Mouse (Mus musculus) liver, embryonic 16.5 days (tissue): ENCODE measurements around the gene Shc1. TPM values are rescaled to one million over a fixed set of nuclear protein-coding genes. Genes with fewer than 3 reads are reported as not detected.
A peak's percentile ranks its signal among the peaks of the same experiment; 100 is the strongest.
"Not testable (repeated sequence)": the region's sequence is repeated elsewhere in the genome, so short reads cannot be mapped to it uniquely, and the experiment has no call there.

Experiments used
- ATAC-seq: fragments of 200-750 bp; cut with Nextera tagmentation; 2 replicates; pipeline ENCODE4 v1.8.0; 2017; ENCODE audit warnings: low read depth, mild to moderate bottlenecking, moderate number of reproducible peaks, moderate library complexity
- H3K27ac ChIP-seq: fragments of 300-500 bp; sonication (generic); 2 replicates; pipeline ENCODE4 v1.5.1; 2014; ENCODE audit warnings: mild to moderate bottlenecking, low read length
- H3K27me3 ChIP-seq: fragments of 300-500 bp; sonication (generic); 2 replicates; pipeline ENCODE4 v1.6.1; 2014; ENCODE audit warnings: low read depth, low read length, mixed read lengths; ENCODE audit not compliant: control insufficient read depth, insufficient read depth
- H3K36me3 ChIP-seq: fragments of 300-500 bp; sonication (generic); 2 replicates; pipeline ENCODE4 v1.6.1; 2014; ENCODE audit warnings: mild to moderate bottlenecking; ENCODE audit not compliant: control insufficient read depth, insufficient read depth
- H3K4me1 ChIP-seq: fragments of 300-500 bp; sonication (generic); 2 replicates; pipeline ENCODE4 v1.6.1; 2014; ENCODE audit warnings: low read depth, low read length, mixed read lengths; ENCODE audit not compliant: control insufficient read depth
- H3K4me2 ChIP-seq: fragments of 300-500 bp; sonication (generic); 2 replicates; pipeline ENCODE4 v1.6.1; 2014; ENCODE audit warnings: low read depth, low read length, mixed read lengths
- H3K4me3 ChIP-seq: fragments of 300-500 bp; sonication (generic); 2 replicates; pipeline ENCODE4 v1.5.1; 2014; ENCODE audit warnings: low read depth, mild to moderate bottlenecking, low read length
- H3K9ac ChIP-seq: fragments of 300-500 bp; sonication (generic); 2 replicates; pipeline ENCODE4 v1.6.1; 2014; ENCODE audit warnings: low read depth, low read length
- H3K9me3 ChIP-seq: fragments of 300-500 bp; sonication (generic); replicated peaks from 2 replicates; pipeline ENCODE4 v1.6.1; 2016; ENCODE audit warnings: low read length; ENCODE audit not compliant: control insufficient read depth
- WGBS: fragments of 180-500 bp; shearing (Covaris S2); extraction: QIAGEN DNeasy Blood & Tissue Kit; methylation state at CpG from one replicate; pipeline ENCODE4 v1.1.7; 2014; ENCODE audit not compliant: insufficient replicate concordance; 5-methylcytosine and 5-hydroxymethylcytosine counted together
- polyA plus RNA-seq: library from polyadenylated mRNA; unstranded; fragments of >200 nt; fragmentation: Nextera tagmentation; extraction: Ambion mirVana; gene quantifications from 2 replicates; pipeline ENCODE4 v1.2.1, GENCODE M21; 2015

The Shc1 gene
- polyA plus RNA-seq, 1 experiment from 2014 or later: 46.0 TPM

- not testable (repeated sequence) for ATAC-seq, H3K4me3 ChIP-seq, H3K27ac ChIP-seq, H3K27me3 ChIP-seq, H3K9me3 ChIP-seq, H3K9ac ChIP-seq, H3K4me2 ChIP-seq
- peaks cover 42% of the 10 kb centered on the region for H3K4me1 ChIP-seq
- WGBS: 92% methylated on average over 7 of the region's 7 CpGs
- H3K36me3 ChIP-seq: peaks cover 45% of the 10 kb centered on the region
Measured at GRCm38 (mm10) chr3:89429021-89429420, 10.8 kb downstream of the Shc1 start.

- peaks cover 36% of the 10 kb centered on the region for H3K36me3 ChIP-seq
Measured at GRCm38 (mm10) chr3:89430171-89431159, 12.2 kb downstream of the Shc1 start, which contains the start of gene Pygo2. Pygo2 (plus strand) TSS chr3:89430214.

GRCm38 (mm10) chr3:89432606-89433005 is 14.4 kb downstream of the Shc1 start:
- Histone ChIP-seq H3K9ac (no peak overlapping the region), H3K9me3 (no peaks in the 10 kb centered on the region), H3K36me3 (peaks cover 24% of the 10 kb centered on the region), H3K4me2 (no peak overlapping the region), H3K27me3 (no peaks in the 10 kb centered on the region), H3K27ac (no peak overlapping the region), H3K4me1 (peaks cover 31% of the 10 kb centered on the region), H3K4me3 (no peak overlapping the region)
- ATAC-seq: no peak
- 82% methylated on average over 7 of the region's 8 CpGs for WGBS

More at GRCm38 (mm10) chr3:89430171-89431159, 12.2 kb downstream of the Shc1 start, which contains the start of gene Pygo2:
- peaks cover 30% of the 10 kb centered on the region for H3K4me1 ChIP-seq
- H3K9ac ChIP-seq: peak within 1 kb of the TSS; percentile 94
- WGBS: 2% methylated on average over 68 of the region's 68 CpGs
- H3K4me3 ChIP-seq: peak within 1 kb of the TSS; percentile 91
- no peaks in the 10 kb centered on the region for H3K27me3 ChIP-seq
- peak within 1 kb of the TSS; percentile 86 for H3K27ac ChIP-seq
- ATAC-seq: peak; percentile 98
- no peaks in the 10 kb centered on the region for H3K9me3 ChIP-seq
- H3K4me2 ChIP-seq: peak within 1 kb of the TSS; percentile 91

- H3K4me3 ChIP-seq: no peak overlapping the region
- peaks cover 17% of the 10 kb centered on the region for H3K36me3 ChIP-seq
- H3K4me2 ChIP-seq: no peak overlapping the region
- no peak for ATAC-seq
- peaks cover 31% of the 10 kb centered on the region for H3K4me1 ChIP-seq
- no peaks in the 10 kb centered on the region for H3K9me3 ChIP-seq
- no peak overlapping the region for H3K27ac ChIP-seq
- no peaks in the 10 kb centered on the region for H3K27me3 ChIP-seq
- WGBS: 80% methylated on average over 11 of the region's 11 CpGs
- H3K9ac ChIP-seq: no peak overlapping the region
Measured at GRCm38 (mm10) chr3:89434532-89434931, 16.3 kb downstream of the Shc1 start.

- H3K27me3 ChIP-seq: no peaks in the 10 kb centered on the region
- H3K4me3 ChIP-seq: no peak overlapping the region
- no peak overlapping the region for H3K9ac ChIP-seq
- H3K36me3 ChIP-seq: peaks cover 17% of the 10 kb centered on the region
- H3K4me1 ChIP-seq: peaks cover 28% of the 10 kb centered on the region
- no peak overlapping the region for H3K4me2 ChIP-seq
- no peaks in the 10 kb centered on the region for H3K9me3 ChIP-seq
- 82% methylated on average over 7 of the region's 7 CpGs for whole genome bisulfite sequencing
- ATAC-seq: no peak
- H3K27ac ChIP-seq: no peak overlapping the region
Measured at GRCm38 (mm10) chr3:89435041-89435440, 16.8 kb downstream of the Shc1 start.

- ATAC-seq: peak; percentile 81
- peaks cover 17% of the 10 kb centered on the region for H3K36me3 ChIP-seq
- peak within 1 kb of the TSS; percentile 74 for H3K4me2 ChIP-seq
- WGBS: 4% methylated on average over 16 of the region's 16 CpGs
- H3K27me3 ChIP-seq: no peaks in the 10 kb centered on the region
- H3K27ac ChIP-seq: peak within 1 kb of the TSS; percentile 59
- peaks cover 18% of the 10 kb centered on the region for H3K4me1 ChIP-seq
- peak within 1 kb of the TSS; percentile 61 for H3K4me3 ChIP-seq
- peak within 1 kb of the TSS; percentile 69 for H3K9ac ChIP-seq
- no peaks in the 10 kb centered on the region for H3K9me3 ChIP-seq
Measured at GRCm38 (mm10) chr3:89436176-89437113, 18.2 kb downstream of the Shc1 start, which contains the start of gene Pbxip1. Pbxip1 (plus strand) TSS chr3:89436706.

- Histone ChIP-seq H3K4me2 (peak overlapping the region; percentile 74), H3K9ac (peak overlapping the region; percentile 69), H3K36me3 (peaks cover 15% of the 10 kb centered on the region), H3K9me3 (no peaks in the 10 kb centered on the region), H3K4me1 (peaks cover 14% of the 10 kb centered on the region), H3K4me3 (peak overlapping the region; percentile 61), H3K27me3 (no peaks in the 10 kb centered on the region), H3K27ac (peak overlapping the region; percentile 59; the same call in 1 of the 2 replicates)
- 22% methylated on average over 5 of the region's 5 CpGs for WGBS
- ATAC-seq: no peak
Measured at GRCm38 (mm10) chr3:89437269-89437668, 19.0 kb downstream of the Shc1 start.

- Histone ChIP-seq H3K4me3 (no peak overlapping the region), H3K27me3 (no peaks in the 10 kb centered on the region), H3K9me3 (no peaks in the 10 kb centered on the region), H3K36me3 (no peaks in the 10 kb centered on the region), H3K4me2 (no peak overlapping the region), H3K9ac (no peak overlapping the region), H3K4me1 (peaks cover 14% of the 10 kb centered on the region), H3K27ac (no peak overlapping the region)
- ATAC-seq: no peak
- WGBS: 78% methylated on average over 2 of the region's 2 CpGs
Measured at GRCm38 (mm10) chr3:89440691-89441090, 22.4 kb downstream of the Shc1 start.
